Mouse (Mus musculus): ENCODE measurements at regions not wholly inside any gene's neighbourhood (a gene's known extent, or its start where the extent isn't known, plus 50 kb on each side); places are given as distances from the start of the nearest gene placed in this dataset.

- DNase-seq (ENCODE audit: low spot score): no peak
Measured at GRCm38 (mm10) chr1:168008216-168008615, 319.2 kb downstream of the Lmx1a start.

GRCm38 (mm10) chr1:168010416-168010815 is 321.4 kb downstream of the Lmx1a start:
- no peak for DNase-seq (ENCODE audit: low spot score)

- DNase-seq (ENCODE audit: low spot score): no peak
Measured at GRCm38 (mm10) chr1:168012069-168012468, 323.0 kb downstream of the Lmx1a start.

GRCm38 (mm10) chr1:168012611-168013010 is 323.6 kb downstream of the Lmx1a start:
- DNase-seq (ENCODE audit: low spot score): no peak

GRCm38 (mm10) chr1:168016375-168016890 is 327.4 kb downstream of the Lmx1a start:
- DNase-seq (ENCODE audit: low spot score): no peak

- DNase-seq (ENCODE audit: low spot score): no peak
Measured at GRCm38 (mm10) chr1:168026481-168026880, 337.4 kb downstream of the Lmx1a start.

- no peak for DNase-seq (ENCODE audit: low spot score)
Measured at GRCm38 (mm10) chr1:168044765-168045164, 355.7 kb downstream of the Lmx1a start.

GRCm38 (mm10) chr1:168046347-168046746 is 357.3 kb downstream of the Lmx1a start:
- no peak for DNase-seq (ENCODE audit: low spot score)

- DNase-seq (ENCODE audit: low spot score): no peak
Measured at GRCm38 (mm10) chr1:168046749-168047148, 357.7 kb downstream of the Lmx1a start.

GRCm38 (mm10) chr1:168049965-168050364 is 360.9 kb downstream of the Lmx1a start:
- no peak for DNase-seq (ENCODE audit: low spot score)

GRCm38 (mm10) chr1:168056479-168056878 is 367.4 kb downstream of the Lmx1a start:
- no peak for DNase-seq (ENCODE audit: low spot score)

GRCm38 (mm10) chr1:168057479-168057878 is 368.4 kb downstream of the Lmx1a start:
- DNase-seq (ENCODE audit: low spot score): no peak

GRCm38 (mm10) chr1:168058769-168059168 is 369.7 kb downstream of the Lmx1a start:
- DNase-seq (ENCODE audit: low spot score): no peak

GRCm38 (mm10) chr1:168064065-168064664 is 367.9 kb downstream of the Pbx1 start:
- no peak for DNase-seq (ENCODE audit: low spot score)

GRCm38 (mm10) chr1:168065598-168066041 is 366.4 kb downstream of the Pbx1 start:
- DNase-seq (ENCODE audit: low spot score): no peak

- DNase-seq (ENCODE audit: low spot score): no peak
Measured at GRCm38 (mm10) chr1:168066810-168067209, 365.3 kb downstream of the Pbx1 start.

- DNase-seq (ENCODE audit: low spot score): no peak
Measured at GRCm38 (mm10) chr1:168068003-168068919, 363.8 kb downstream of the Pbx1 start.

- no peak for DNase-seq (ENCODE audit: low spot score)
Measured at GRCm38 (mm10) chr1:168068920-168069590, 363.0 kb downstream of the Pbx1 start.

Measured in left cerebral cortex, adult 11 months (tissue).